ENCODE assay signal across 8 mouse cellular contexts in the genomic region with DNA sequence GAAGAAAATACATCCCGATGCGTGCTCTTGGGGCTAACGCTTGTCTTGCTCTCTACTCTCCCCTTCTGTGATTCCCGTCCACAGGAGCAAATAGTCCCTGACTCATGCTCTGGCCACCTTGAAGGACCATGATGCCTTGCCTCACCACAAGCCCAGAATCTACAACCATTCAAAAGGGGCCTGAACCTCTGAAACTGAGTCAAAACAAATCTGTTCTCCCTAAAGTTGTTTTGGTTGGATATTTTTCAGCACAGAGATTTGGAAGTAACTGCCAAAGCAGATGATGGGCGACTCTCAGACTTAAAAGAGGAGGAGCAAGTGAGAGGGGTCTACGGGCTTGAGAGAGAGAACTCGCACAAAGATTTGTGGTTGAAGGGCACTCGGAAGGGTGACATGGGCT. TPM values are rescaled to one million over a fixed set of nuclear protein-coding genes. Genes with fewer than 3 reads are reported as not detected.
DNase-seq lines count a peak whose midpoint lies in the region; ATAC-seq and TF ChIP-seq lines count a peak whose summit lies in the region.

No protein-coding gene starts in this region.

- TF ChIP-seq EP300 in lung, postnatal 0 days (IDR thresholded peaks at IDR 0.05), result no peak

- H3K27me3 ChIP-seq in lung, postnatal 0 days (replicated peaks; ENCODE audit: insufficient read depth, low read length), result no peaks in the 10 kb centered on the region
- H3K27me3 ChIP-seq in hindbrain, embryonic 10.5 days (ENCODE audit: insufficient read depth, poor library complexity, severe bottlenecking), result no peaks in the 10 kb centered on the region
- H3K27me3 ChIP-seq in midbrain, embryonic 10.5 days (ENCODE audit: low read depth, poor library complexity, severe bottlenecking), result no peaks in the 10 kb centered on the region

- peaks cover 8% of the 10 kb centered on the region; the same call in 1 of the 2 replicates for H3K4me1 ChIP-seq in lung, postnatal 0 days (ENCODE audit: insufficient read depth, low read depth, low read length)
- H3K4me1 ChIP-seq in cortical plate, adult 2 months (ENCODE audit: control insufficient read depth, insufficient read depth, low read length), result peaks cover 6% of the 10 kb centered on the region
- peaks cover 25% of the 10 kb centered on the region for H3K4me1 ChIP-seq in hindbrain, embryonic 10.5 days (replicated peaks)
- peaks cover 24% of the 10 kb centered on the region for H3K4me1 ChIP-seq in midbrain, embryonic 10.5 days

- H3K36me3 ChIP-seq in lung, postnatal 0 days (ENCODE audit: insufficient read depth, low read length), result no peaks in the 10 kb centered on the region
- H3K36me3 ChIP-seq in hindbrain, embryonic 10.5 days, result no peaks in the 10 kb centered on the region
- H3K36me3 ChIP-seq in midbrain, embryonic 10.5 days, result no peaks in the 10 kb centered on the region

- H3K4me3 ChIP-seq in lung, postnatal 0 days (ENCODE audit: low read depth, low read length), result peak overlapping the region; percentile 66
- H3K4me3 ChIP-seq in cortical plate, adult 2 months (ENCODE audit: insufficient read depth, low read length), result peak overlapping the region; percentile 83
- peak overlapping the region; percentile 81 for H3K4me3 ChIP-seq in hindbrain, embryonic 10.5 days
- H3K4me3 ChIP-seq in midbrain, embryonic 10.5 days, result peak overlapping the region; percentile 69

- ATAC-seq in lung, postnatal 0 days, result no peak

- TF ChIP-seq CTCF in lung, postnatal 0 days (IDR thresholded peaks at IDR 0.05), result no peak
- TF ChIP-seq CTCF in cortical plate, adult 2 months (IDR thresholded peaks at IDR 0.05; ENCODE audit: extremely low read depth, insufficient read depth, low read length), result no peak

- no peaks in the 10 kb centered on the region for H3K9me3 ChIP-seq in lung, postnatal 0 days (ENCODE audit: low read length)
- H3K9me3 ChIP-seq in hindbrain, embryonic 10.5 days, result no peaks in the 10 kb centered on the region
- H3K9me3 ChIP-seq in midbrain, embryonic 10.5 days (replicated peaks), result no peaks in the 10 kb centered on the region

- H3K4me2 ChIP-seq in lung, postnatal 0 days (replicated peaks; ENCODE audit: low read depth, low read length), result peak overlapping the region; percentile 97

- peak overlapping the region; percentile 33; the same call in 1 of the 2 replicates for H3K27ac ChIP-seq in lung, postnatal 0 days (ENCODE audit: low read length)
- H3K27ac ChIP-seq in cortical plate, adult 2 months (ENCODE audit: insufficient read depth, low read length), result no peak overlapping the region
- H3K27ac ChIP-seq in hindbrain, embryonic 10.5 days, result peak overlapping the region; percentile 90
- peak overlapping the region; percentile 88 for H3K27ac ChIP-seq in midbrain, embryonic 10.5 days (replicated peaks)

- DNase-seq in lung, postnatal 0 days (ENCODE audit: low spot score), result peak; percentile 43
- DNase-seq in lung, adult 18-20 months, result no peak
- DNase-seq in hindbrain, embryonic 10.5 days (ENCODE audit: low spot score), result peak; percentile 3
- no peak for DNase-seq in midbrain, embryonic 10.5 days (ENCODE audit: low spot score)
- no peak for DNase-seq in layer of hippocampus, adult 11-12 months (ENCODE audit: low spot score)
- DNase-seq in ovary, postnatal 36 days (ENCODE audit: low spot score), result no peak
- no peak for DNase-seq in thymus, postnatal 25 days

- WGBS in lung, postnatal 0 days, result 10% methylated on average over 8 of the region's 8 CpGs
- WGBS in hindbrain, embryonic 10.5 days, result 18% methylated on average over 8 of the region's 8 CpGs
- 15% methylated on average over 8 of the region's 8 CpGs for WGBS in midbrain, embryonic 10.5 days

- TF ChIP-seq POLR2A in cortical plate, adult 2 months (IDR thresholded peaks at IDR 0.05; ENCODE audit: extremely low read depth, insufficient read depth, low read length), result no peak

- H3K9ac ChIP-seq in lung, postnatal 0 days (replicated peaks; ENCODE audit: low read depth), result peak overlapping the region; percentile 82

RNA-seq across cellular contexts. Expression of gene Acp1, which starts 0.5 kb away (rescaled TPM):
- polyA plus RNA-seq in lung, postnatal 0 days (2015; fragmentation: Nextera tagmentation; extraction: Ambion mirVana), result 85.4 and 88.8 TPM in 2 replicates
- 19.8 and 21.1 TPM in 2 replicates for polyA plus RNA-seq in cortical plate, adult 2 months (2012; rRNA removed)
- polyA plus RNA-seq in hindbrain, embryonic 10.5 days (2016; fragmentation: Nextera tagmentation; extraction: Ambion mirVana), result 170 and 225 TPM in 2 replicates
- 227 and 241 TPM in 2 replicates for polyA plus RNA-seq in midbrain, embryonic 10.5 days (2016; fragmentation: Nextera tagmentation; extraction: Ambion mirVana)

RNA-seq across cellular contexts. Expression of gene Sh3yl1, which starts 0.6 kb away (rescaled TPM):
- polyA plus RNA-seq in lung, postnatal 0 days (2015; fragmentation: Nextera tagmentation; extraction: Ambion mirVana), result 13.9 and 15.0 TPM in 2 replicates
- 8.7 and 9.3 TPM in 2 replicates for polyA plus RNA-seq in cortical plate, adult 2 months (2012; rRNA removed)
- polyA plus RNA-seq in hindbrain, embryonic 10.5 days (2016; fragmentation: Nextera tagmentation; extraction: Ambion mirVana), result 18.5 and 21.1 TPM in 2 replicates
- 15.6 and 18.9 TPM in 2 replicates for polyA plus RNA-seq in midbrain, embryonic 10.5 days (2016; fragmentation: Nextera tagmentation; extraction: Ambion mirVana)

RNA-seq across cellular contexts. Expression of gene Alkal2, which starts 26.7 kb away (rescaled TPM):
- 0.08 TPM in 1 of 2 replicates, not detected in the other for polyA plus RNA-seq in lung, postnatal 0 days (2015; fragmentation: Nextera tagmentation; extraction: Ambion mirVana)
- 1.1 and 1.3 TPM in 2 replicates for polyA plus RNA-seq in cortical plate, adult 2 months (2012; rRNA removed)
- 1.2 and 2.0 TPM in 2 replicates for polyA plus RNA-seq in hindbrain, embryonic 10.5 days (2016; fragmentation: Nextera tagmentation; extraction: Ambion mirVana)
- 0.25 and 0.38 TPM in 2 replicates for polyA plus RNA-seq in midbrain, embryonic 10.5 days (2016; fragmentation: Nextera tagmentation; extraction: Ambion mirVana)

Comparison
In these comparisons a context has a peak if more than half of its experiments do, and no peak if none do; other contexts are left out.
1. DNase-seq: peak in lung, postnatal 0 days (single experiment) and hindbrain, embryonic 10.5 days (single experiment); none in lung, adult 18-20 months (0 of 2), midbrain, embryonic 10.5 days (single experiment), layer of hippocampus, adult 11-12 months (single experiment), ovary, postnatal 36 days (single experiment) and thymus, postnatal 25 days (single experiment).
2. Peak in every context shown above with its lines, with median percentiles within 50 percentile points of each other: H3K4me3 ChIP-seq.